Mouse (Mus musculus): Measurements from ENCODE around the gene Papola.
"Not testable (repeated sequence)": the region's sequence is repeated elsewhere in the genome, so short reads cannot be mapped to it uniquely, and the experiment has no call there.

Gene Papola

DNA sequence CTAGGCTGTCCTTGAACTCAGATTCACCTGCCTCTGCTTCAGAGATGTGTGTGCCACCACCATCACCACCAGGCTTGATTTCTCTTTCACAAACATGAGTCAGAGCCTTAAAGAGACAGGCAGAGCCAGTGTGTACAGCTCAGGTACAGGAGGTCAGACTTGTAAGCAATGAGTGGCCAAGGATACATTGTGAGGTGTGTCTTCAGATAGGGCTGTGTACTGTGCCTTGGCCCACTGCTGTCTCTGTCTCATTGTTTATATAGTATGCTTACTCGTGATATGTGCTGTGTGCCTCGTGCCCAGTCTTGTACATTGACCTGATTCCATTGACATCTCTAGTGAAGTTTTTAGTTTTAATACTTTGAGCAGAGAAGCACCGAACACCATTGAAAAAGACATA lies 21.3 kb downstream of the Papola start:
- no peak for DNase-seq (ENCODE audit: extremely low spot score)

DNA sequence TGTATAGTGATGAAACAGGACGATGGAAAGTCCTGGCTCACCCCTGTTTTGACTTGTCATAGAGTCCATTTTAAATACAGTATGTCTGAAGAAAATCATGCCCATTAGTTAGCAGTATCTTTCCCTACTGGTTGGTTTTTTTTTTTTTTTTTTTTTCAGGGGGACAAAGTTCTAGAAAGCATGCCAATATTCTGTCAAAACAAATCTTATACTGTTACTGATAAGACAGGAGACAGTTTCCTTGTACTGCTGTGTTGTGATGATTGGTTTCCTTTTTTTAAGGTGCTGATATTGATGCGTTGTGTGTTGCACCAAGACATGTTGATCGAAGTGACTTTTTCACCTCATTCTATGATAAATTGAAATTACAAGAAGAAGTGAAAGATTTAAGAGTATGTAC lies 21.7 kb downstream of the Papola start:
- DNase-seq (ENCODE audit: extremely low spot score) = no peak

- no peak for DNase-seq (ENCODE audit: extremely low spot score)
Observed at GRCm38 (mm10) chr12:105807416-105807815, 22.9 kb downstream of the Papola start.

DNA sequence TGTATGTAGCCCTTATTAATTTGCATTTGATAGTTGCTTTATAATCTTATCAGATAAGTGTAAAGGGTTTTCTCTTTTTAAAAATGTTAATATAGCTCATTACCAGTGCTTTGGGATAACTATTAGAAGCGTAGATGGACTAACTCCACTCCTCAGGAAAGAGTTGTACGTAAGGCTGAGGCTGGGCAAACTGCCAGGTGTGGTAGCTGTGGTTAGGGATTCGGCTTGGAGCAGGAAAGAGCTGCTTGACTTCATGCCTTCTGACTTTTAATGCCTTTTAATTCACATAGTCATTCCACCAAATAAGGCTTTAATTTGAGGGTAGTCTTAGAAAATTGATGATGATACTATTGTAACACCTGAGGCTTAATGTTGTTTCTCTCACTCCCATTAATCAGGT lies 24.5 kb downstream of the Papola start:
- DNase-seq (ENCODE audit: extremely low spot score) = no peak

DNA sequence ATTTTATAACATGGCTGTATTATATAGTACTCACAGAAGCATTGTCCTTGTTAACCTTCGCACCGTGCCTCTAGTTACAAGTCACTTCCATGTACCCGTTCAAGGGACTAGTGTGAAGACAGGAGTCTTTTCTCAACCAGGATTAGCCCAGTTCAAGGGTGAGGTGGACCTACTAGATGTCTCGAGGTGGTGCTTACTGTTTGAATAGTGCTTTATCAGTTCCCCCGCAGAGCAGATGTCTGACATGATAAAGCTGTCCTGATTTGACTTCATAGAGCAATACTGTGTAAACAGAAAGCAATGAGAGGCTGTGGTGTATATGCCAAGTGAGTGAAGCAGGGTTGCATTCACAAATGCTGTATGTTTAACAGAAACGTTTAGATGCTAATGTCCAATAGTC lies 26.1 kb downstream of the Papola start:
- DNase-seq (ENCODE audit: extremely low spot score) = no peak

DNA sequence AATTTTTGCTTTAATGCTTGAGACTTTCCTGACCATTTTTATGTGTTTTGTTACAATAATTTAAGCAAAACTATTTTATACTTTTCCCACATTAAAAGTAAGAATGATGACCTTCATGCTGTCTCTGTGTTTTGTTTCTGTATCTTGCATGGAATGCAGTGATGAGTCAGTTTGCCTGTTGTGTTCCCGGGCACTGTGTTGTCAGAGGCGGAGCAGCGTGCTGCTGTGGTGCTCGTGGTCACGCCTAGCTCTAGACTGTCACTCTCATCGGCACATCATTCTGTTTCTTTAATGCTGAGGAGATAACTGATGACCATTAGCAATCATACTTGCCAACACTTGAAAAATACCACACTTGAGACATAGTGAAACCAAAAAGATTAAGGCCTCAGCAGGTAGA lies 29.5 kb downstream of the Papola start:
- DNase-seq (ENCODE audit: extremely low spot score) = no peak

DNA sequence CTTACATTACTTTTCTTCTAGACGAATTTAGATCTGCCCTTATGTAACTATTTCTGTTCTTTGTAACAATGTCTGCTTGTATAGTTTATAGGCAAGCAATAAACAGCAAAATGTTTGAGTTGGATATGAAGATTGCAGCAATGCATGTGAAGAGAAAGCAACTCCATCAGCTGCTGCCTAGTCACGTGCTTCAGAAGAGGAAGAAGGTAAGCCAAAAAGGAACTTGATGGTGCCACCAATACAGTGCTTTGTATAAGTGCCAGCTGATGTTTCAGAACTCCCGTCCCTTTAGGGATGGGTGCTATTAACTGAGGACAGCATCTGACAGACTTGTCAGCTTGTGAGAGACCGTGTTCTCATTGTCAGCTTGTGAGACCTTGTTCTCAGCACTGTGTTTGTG lies 39.0 kb downstream of the Papola start:
- no peak for DNase-seq (ENCODE audit: extremely low spot score)

DNA sequence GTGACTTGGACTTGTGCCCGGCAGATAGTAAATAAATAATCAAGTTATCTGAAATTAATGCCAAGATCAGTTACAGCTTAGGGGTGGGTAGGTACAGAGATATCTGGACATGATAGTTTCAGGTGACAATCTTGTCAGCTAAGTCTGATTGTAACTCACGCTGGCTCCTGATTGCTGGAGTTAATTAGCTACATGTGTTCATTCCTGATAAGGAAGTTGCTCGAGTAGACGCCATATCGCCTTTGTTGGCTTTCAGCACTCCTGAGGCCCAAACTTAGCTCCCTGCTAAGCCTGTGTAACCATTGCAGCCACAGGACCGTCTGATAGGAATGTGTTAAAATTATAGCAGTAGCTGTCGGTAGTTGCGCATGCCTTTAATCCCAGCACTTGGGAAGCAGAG lies 40.2 kb downstream of the Papola start:
- DNase-seq (ENCODE audit: extremely low spot score) = no peak

GRCm38 (mm10) chr12:105825266-105825665 lies 40.8 kb downstream of the Papola start:
- DNase-seq (ENCODE audit: extremely low spot score) = no peak

- no peak for DNase-seq (ENCODE audit: extremely low spot score)
Observed at GRCm38 (mm10) chr12:105832541-105832940, 48.0 kb downstream of the Papola start.

DNA sequence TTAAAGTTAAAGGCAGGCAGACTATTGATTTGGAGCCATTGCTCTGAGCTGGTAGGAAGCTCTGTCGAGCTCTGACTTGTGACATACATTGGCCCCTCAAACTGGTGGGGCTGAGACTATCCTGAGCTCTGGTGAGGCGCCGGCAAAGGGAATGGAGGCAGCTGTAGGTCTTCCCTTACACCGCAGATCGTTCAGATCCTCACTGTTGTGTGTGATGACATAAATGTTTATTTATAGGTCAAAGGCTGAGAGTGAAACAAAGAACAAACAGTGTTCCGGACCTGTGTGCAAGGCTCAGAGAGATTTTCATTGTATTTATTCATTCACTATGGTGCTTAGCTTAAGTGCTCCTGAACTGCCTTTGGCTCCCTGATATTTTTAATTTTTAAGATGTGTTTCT lies 50.4 kb downstream of the Papola start:
- DNase-seq (ENCODE audit: extremely low spot score) = no peak

DNA sequence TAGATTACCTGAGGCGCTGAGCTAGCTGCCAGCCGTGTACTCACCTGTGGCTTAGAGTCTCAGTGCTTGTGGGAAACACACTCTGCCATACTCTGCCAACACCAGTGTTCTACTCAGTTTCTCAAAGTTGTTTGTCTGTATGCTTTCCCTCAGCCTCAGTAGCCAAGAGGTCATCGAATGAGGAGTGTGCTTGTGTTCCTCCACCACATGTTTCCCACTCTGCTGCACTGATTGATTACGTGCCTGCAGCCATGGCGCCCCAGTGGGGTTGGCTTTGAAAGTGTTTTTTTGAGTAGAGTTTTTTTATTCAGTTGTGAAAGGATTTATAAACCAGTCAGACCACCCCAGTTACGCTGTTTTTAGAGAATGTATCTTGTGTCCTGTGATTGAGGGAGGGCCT lies 51.1 kb downstream of the Papola start:
- DNase-seq (ENCODE audit: extremely low spot score) = no peak

DNA sequence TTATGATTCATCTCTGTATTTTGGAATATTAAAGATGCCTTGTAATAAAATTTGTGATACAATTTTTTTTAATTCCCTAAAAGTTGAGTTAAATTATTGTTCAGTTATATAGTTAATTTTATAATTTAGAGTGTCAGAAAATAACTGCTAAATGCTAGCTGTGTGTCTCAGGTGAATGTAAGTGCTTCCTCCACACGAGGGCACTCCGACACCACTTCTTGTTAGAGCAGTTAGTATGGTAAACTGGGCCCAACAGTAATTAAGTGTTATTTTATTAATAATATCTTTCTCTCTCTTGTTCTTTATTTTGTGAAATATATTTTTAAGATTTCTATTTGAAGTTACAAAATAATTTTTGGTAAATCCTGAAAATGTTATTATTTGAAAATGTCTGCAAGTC lies 51.7 kb downstream of the Papola start:
- no peak for DNase-seq (ENCODE audit: extremely low spot score)

GRCm38 (mm10) chr12:105839096-105839495 lies 54.6 kb downstream of the Papola start:
- no peak for DNase-seq (ENCODE audit: extremely low spot score)

DNA sequence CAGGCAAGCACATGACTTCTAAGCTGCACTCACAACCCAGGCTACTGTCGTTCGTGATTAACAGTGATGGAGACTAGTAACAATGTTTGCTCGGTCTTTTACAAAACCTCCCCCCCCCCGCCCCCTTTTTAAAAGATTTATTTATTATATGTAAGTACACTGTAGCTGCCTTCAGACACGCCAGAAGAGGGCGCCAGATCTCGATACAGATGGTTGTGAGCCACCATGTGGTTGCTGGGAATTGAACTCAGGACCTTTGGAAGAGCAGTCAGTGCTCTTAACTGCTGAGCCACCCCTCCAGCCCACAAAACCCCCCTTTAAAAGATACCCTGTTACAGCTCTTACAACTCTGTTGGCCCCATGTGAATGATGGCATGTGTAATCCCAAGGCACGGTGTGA lies 56.1 kb downstream of the Papola start:
- not testable (repeated sequence) for DNase-seq (ENCODE audit: extremely low spot score)

- DNase-seq (ENCODE audit: extremely low spot score) = no peak
Observed at GRCm38 (mm10) chr12:105843243-105844005, 58.9 kb downstream of the Papola start.

DNA sequence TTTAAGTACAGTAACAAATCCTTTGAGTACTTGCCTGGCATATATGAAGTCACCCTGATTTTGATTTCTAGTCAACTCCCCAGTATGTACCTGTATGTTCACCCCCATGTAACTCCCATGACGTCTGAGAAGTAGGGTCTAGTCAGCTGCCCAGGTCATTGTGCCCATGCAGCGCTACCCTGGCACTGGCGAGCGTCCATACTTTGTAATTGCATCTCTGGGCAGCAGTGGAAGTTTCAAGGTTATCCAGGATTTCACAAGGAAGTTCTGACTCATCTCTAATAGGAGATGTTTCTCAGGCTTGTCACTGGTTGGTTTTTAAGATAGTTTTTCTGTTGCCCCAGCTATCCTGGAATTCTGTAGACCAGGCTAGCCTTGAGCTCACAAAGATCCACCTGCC lies 59.9 kb downstream of the Papola start:
- no peak for DNase-seq (ENCODE audit: extremely low spot score)

DNA sequence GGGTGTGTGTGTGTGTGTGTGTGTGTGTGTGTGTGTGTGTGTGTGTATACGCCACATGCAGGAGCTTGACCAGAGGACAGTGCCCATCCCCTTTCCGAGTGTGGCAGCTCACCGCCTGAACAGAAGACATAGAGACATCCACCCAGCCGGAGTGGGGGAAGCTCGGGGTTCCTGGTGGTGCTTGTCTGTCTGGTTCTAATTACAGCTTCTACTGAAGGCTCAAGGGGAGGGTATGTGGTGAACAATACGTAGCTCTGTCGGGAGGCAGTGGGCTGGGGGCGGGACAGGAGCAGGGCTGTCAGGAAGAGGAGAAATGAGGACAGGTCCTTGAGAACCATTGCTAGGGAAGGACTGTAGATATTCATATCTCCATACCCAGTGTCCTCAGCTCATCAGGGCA lies 64.6 kb downstream of the Papola start:
- DNase-seq (ENCODE audit: extremely low spot score) = peak; percentile 27

GRCm38 (mm10) chr12:105850675-105851074 lies 66.2 kb downstream of the Papola start:
- DNase-seq (ENCODE audit: extremely low spot score) = no peak

DNA sequence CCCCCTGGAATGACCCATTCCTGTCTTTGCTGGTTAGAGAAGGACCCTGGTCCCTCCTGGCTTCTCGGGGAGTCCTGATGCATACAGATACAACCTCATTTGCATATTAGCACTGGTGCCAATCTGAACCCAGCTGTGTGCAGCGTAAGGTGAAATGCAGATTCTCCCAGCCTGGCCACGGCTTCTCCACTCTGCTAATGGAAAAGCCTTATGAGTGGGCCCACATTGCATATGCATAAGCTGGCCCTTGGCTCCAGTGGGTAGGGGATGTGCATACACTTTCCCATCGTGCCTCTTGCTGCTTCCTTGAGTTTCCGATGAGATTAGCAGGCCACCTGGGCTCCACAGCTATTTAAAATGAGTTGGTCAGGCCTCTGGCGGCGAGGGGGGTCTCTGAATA lies 68.3 kb downstream of the Papola start:
- no peak for DNase-seq (ENCODE audit: extremely low spot score)

DNA sequence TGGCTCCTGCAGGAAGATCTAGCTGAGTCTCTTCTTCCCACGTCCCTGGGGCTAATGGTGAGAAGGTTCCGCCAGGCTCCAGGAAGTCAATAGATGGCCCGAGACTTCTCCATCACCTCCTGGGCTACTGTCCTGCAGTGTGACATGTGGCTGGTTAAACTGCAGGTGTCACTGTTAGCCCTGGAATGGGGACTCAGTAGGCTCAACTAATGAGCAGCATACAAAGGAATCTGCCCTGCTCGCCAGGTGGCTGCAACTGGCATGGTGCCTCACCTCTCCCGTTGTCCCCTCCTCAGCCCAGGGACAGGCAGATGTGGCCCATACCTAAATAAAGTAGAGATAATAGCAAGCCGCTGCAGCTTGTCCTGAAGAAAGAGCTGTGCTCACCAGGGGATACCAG lies 70.1 kb downstream of the Papola start:
- DNase-seq (ENCODE audit: extremely low spot score) = no peak

GRCm38 (mm10) chr12:105857902-105858640 lies 73.6 kb downstream of the Papola start:
- DNase-seq (ENCODE audit: extremely low spot score) = no peak

GRCm38 (mm10) chr12:105862072-105862471 lies 77.6 kb downstream of the Papola start:
- DNase-seq (ENCODE audit: extremely low spot score) = no peak
